Mouse (Mus musculus) neutrophil, adult 5-6 weeks (primary cell): Measurements from ENCODE around the gene Erbb3. TPM values are rescaled to one million over a fixed set of nuclear protein-coding genes. Genes with fewer than 3 reads are reported as not detected.
"Not testable (repeated sequence)": the region's sequence is repeated elsewhere in the genome, so short reads cannot be mapped to it uniquely, and the experiment has no call there.

Experiments
- ATAC-seq: fragments of 151-379, 151-347 bp; 2 replicates; pipeline ENCODE4 v1.8.0; 2017; ENCODE audit warnings: mild to moderate bottlenecking, moderate TSS enrichment; ENCODE audit not compliant: insufficient number of reproducible peaks, poor library complexity, low FRiP score, severe bottlenecking; ENCODE audit errors: extremely low read depth
- total RNA-seq: library from RNA; stranded (forward); fragments of 200-1000 nt; gene quantifications from 2 replicates; pipeline ENCODE4 v1.2.3, GENCODE M21; 2017

Gene Erbb3
- total RNA-seq, 1 experiment from 2014 or later: 1.3 TPM

DNA sequence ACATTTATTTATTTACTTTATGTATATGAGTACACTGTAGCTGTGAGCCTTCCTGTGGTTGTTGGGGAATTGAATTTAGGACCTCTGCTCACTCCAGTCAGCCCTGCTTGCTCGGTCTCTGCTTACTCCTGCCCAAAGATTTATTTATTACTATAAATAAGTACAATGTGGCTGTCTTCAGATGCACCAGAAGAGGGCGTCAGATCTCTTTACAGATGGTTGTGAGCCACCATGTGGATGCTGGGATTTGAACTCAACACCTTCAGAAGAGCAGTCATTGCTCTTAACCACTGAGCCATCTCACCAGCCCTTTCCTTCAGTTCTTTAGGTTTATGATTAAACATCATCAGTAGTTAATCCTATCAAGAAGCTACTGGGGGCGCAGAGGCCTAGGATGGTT, 25.5 kb upstream of the Erbb3 start:
- ATAC-seq: no peak

DNA sequence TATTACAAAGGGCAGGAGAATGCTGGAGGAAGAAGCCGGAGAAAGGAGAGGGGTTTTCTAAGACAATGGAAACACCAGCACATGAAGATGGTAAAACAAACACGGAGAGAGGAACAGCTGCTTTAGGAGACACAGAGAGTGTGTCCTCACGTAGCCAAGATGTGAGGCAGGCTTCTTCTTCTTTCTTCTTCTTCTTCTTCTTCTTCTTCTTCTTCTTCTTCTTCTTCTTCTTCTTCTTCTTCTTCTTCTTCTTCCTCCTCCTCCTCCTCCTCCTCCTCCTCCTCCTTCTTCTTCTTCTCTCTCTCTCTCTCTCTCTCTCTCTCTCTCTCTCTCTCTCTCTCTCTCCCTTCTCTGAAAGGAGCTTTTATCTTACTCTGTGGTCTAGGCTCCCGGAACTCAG, 24.4 kb upstream of the Erbb3 start:
- ATAC-seq: not testable (repeated sequence)

DNA sequence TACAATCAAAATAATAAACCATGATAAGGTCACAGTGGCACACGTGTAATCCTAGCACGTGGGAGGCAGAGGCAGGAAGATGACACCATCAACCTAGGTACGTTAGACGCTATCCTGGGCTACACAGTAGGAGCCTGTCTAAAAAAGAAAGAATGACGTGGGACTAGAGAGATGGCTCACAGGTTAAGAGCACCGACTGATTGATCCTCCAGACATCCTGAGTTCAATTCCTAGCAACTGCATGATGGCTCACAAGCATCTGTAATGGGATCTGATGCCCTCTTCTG, 23.6 kb upstream of the Erbb3 start:
- ATAC-seq: no peak

DNA sequence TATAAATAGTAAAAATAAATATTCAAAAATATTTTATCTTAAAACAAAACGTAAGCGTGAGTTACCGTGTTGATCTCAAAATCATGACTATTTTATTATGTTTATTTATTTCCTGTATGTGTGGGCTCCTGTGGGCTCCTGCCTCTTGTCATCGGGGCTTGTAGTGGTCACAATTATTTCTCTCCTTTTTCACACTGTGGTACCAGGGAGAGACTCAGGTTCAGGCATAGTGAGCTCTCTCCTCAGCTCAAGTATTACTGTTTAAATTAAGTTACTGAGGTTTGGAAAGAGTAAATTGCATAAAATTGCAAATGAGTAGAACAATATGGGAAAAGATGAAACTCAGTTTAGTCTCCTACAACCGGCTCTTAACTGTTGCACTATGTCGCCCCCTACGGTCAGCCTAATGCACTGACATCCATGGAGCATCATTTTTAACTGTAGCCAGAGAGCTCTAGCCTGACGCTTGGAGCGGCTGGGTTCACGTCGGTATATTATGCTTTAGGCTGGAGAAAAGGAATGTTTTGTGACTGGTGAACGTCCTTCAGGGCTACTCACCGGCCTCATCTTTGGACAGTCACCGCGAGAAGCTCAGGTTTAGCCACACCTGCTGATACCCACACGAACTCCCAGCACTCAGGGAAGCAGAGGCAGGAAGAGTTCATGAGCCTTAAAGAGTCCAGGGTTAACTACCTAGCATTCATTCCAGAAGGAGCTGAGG, 23.1 kb upstream of the Erbb3 start:
- ATAC-seq: peak; percentile 93

DNA sequence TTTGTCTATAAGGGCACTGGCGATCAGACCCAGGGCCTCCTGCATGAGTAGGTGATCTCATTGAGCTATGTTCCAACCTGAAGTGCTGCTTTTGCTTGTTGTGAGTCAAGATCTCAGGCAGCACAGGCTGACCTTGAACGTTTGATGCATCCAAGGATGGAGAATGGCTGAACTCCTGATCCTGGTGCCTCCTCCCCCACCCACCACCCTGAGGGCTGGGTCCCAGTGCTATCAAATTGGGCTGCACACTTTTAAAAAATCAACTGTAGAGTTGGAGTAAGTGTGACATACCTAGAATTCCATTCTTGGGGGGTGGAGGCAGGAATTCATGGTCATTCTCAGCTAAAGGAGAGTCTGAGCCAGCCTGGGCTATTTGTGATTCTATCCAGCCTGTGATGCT, 17.0 kb upstream of the Erbb3 start:
- ATAC-seq: no peak

DNA sequence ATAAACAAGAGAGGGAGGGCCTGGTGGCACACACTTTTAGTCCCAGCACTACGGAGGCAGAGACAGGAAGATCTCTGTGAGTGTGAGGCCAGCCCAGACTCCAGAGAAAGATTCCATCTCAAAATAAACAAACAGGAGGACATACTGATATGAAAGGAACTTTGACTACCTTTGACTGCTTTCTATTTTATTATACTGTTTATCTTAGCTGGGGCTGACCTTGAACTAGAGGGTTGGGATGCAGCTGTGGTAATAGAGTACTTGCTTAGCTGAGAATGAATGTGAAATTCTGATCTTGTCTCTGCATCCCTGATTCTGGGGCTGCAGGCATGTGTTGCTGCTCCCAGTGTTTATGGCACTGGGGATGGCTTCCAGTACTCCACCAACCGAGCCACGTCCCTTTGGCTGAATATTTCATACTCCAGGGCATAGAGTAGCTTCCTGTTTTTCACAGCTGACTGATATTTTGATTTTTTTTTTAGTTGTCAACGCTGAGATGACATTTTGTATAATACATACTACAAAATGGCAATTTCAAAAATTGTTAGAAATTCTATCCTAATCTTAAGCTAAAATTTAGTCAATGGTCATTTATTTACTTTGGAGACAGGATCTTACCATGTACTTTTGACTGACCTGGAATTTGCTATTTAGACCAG, 13.1 kb upstream of the Erbb3 start:
- ATAC-seq: peak; percentile 44; the same call in 1 of the 2 replicates

DNA sequence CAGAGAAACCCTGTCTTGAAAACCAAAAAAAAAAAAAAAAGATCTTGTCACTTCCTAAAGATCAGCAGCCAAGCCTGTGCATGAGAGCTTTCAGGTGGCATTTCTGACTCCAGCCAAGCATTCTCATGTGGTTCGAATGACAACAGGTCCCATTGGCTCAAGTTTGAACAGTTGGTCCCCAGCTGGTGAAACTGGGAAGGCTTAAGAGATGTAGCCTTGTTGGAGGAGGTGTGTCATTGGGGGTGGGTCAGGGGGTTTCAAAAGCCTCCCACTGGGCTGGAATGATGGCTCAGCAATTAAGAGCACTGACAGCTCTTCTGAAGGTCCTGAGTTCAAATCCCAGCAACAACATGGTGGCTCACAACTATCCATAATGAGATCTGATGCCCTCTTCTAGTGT, 12.0 kb upstream of the Erbb3 start:
- ATAC-seq: no peak

DNA sequence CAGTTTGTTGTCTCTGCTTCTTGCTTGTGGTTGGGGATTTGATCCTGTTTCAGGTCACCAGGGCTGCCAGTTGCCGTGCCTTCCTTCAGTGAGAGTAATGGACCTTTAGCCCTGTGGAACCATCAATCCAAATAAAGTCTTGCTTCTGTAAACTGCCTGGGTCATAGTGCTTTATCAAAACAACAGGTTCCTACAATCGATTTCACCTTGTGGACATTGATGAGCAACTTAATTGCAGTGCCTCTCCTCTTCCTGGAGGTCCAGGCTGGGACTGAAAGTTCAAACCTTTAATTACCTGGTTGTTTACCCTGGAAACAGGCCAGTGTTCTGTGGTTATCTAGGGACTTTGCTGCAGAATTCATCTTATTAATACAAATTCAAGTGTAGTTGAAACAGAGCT, 9.0 kb upstream of the Erbb3 start:
- ATAC-seq: no peak

DNA sequence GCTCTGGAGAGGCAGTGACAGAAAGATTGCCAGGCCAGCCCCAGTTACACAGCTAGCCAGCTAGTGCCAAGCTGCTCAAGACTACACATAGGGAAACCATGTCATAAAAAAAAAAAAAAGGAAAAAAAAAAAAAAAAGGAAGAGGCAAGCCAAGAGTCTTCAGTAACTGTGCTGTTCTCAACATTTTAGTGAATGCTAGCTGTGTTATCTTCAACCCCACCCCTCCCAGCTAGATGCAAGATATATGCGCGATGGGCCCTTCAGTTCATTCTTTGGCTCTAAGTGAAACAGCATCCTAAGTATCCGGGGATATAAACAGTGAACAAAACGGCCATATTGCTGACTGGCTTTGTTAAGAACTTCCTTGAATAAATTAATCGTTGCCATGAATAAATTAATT, 3.3 kb upstream of the Erbb3 start:
- ATAC-seq: no peak

DNA sequence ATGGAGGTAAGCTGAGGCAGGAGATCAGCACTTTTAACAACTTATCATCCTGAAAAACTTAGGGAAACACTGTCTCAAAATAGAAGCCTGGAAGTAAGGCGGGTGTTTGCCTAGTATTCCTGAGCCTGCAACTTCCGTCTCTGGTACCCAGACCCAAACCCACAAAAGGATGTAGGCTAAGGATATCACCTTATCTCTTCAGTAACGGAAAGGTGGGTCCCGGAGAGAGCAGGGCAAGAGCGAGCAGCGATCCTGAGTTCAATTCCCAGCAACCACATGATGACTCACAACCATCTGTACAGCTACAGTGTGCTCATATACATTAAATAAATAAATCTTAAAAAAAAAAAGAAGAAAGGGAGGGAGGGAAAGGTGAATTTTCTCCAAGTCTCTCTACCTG, 2.0 kb upstream of the Erbb3 start:
- no peak for ATAC-seq

DNA sequence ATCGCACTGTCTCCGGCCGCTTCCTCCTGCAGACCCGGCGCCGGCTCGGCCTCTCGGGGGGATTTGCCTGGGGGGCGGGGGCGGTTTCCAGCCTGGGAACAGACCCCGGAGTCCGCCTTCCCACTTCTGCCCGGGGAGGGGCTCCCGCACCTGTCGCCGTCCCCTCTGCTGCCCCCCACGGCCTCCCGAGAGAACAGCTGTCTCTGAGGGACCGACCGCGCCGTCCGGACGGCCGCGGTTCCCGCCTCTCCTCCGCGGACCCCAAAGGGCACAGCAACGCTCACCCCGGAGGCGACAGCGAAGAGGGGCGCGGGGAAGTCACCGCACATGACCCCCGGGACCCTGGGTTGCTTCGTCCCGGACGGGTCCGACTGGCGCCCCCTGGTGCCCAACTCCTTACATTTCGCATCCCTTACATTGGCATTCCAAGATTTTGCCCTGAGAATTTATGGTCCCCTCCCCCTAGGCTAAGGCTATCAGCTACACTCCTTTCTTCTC, 790 bp upstream of the Erbb3 start:
- ATAC-seq: peak; percentile 21; the same call in 1 of the 2 replicates

DNA sequence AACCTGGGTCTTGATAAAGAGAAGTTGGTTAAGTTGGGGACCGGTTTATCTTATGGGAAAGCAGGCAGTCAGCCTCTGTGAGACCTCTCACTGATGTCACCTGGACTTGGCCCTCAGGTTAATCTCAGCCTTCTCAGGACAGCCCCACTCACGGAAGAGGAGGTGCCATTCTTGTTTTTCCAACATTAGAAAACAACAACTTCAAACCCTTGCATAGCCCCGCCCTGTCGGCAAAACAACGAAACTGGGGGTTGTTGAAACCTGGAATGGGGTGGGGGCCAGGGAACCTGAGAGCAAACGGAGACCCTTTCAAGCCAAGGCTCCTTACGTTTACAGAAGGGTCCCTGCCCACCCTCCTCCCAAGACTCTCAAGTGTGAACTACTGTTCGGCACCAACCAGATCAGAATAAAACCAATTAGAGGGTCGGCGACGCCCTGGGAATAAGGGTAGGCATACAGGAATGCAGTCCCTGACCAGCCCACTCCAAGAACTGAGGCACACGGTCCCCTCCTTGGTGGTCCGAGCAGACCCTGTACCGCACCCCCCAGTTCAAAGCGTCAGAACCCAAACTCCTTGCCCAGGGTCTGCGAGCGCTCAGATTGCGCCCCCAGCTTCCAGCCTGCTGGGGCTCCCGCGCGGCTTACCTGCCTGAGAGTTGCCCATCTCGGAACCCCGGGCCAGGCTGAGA, 533 bp downstream of the Erbb3 start:
- ATAC-seq: no peak

DNA sequence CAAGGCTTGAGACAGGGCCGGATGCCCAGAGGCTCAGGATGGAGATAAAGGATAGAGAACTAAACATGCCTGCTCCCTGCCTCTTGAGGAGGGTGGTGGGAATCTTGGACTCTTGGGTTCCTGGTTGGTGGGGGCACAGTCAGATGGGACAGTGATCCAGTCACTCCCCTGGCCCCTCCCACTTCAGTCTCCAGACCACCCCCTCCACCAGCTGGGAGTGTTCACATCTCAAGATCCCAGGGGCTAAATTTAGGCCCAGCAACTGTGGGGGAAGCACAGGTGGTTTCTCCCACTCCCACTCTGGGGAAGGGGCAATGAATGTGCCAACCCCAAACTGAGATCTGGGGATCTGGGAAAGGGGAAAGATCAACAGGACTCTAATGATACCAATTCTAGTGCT, 1.3 kb downstream of the Erbb3 start:
- no peak for ATAC-seq

DNA sequence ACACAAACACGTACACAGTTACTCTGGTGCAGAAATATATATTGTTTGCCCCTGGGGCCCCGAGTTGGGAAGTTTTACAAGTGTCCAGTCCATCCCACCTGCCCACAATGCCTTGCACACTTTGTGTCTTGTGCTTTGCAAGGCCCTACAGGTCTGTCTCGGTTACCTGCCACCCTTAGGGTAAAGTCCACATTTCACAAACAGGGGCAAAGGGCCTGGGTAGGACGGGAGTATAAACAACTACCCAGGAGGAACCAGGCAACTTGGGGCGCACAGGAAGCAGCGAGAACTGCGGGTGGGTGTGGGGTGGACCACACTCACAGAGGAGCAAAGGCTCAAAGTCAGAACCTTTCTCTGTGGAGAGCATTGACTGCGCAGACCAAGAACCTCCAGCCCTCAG, 1.8 kb downstream of the Erbb3 start:
- no peak for ATAC-seq

DNA sequence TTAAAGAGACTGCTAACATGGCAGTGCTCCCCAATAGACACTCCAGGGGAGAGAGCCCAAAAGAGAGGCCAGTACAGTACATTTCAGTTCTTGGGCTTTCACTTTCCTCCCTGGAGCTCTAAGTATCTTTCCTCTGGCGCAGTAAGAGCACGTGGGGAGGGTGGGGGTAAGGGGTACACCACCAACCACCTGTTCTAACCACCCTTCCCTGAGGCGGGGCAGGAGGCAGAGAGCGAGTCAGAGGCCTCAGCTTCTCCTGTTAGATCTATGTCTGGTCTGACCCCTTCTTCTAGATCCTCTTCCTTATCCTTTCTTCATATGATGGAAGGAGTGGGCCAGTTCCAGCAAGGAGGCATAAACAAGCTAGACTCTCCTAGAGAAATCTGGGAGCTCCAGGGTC, 2.3 kb downstream of the Erbb3 start:
- ATAC-seq: no peak

DNA sequence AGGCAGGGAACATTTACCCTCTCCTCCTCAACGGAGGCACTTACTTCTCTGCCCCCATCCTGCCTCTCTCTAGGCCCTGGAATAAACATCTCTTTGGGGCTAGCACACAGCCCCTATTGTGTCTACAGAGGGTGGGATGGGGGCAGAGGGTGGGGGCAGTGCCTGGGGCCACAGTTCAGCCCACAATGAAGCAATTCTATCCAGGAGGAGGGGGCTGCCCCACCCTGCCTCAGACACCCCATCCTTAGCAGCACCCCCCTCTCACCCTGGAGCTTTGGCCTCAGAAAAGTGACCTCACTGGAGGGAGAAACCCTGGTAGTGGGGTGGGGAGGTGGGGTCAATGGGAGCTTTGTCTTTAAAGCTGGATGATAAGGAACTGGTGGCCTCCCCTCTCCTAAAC, 2.9 kb downstream of the Erbb3 start:
- no peak for ATAC-seq

DNA sequence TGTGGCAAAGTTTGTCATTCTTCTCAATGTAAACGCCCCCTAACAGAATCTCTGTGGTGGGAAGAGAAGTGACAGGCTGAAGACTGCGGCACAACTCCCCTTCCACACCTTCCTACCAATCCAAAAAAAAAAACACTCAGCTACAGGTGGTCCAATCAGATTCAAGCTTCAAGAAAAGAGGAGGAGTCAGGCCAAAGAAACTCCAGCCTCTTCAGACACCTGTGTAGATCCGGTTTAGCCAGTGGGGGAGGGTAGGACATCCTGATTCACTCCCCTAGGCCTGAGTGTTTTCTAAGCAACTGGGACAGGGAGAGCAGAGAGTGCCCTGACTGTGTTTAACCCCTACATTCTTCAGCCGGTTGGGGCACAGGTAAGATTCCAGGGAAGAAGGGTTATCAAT, 5.1 kb downstream of the Erbb3 start:
- ATAC-seq: no peak

DNA sequence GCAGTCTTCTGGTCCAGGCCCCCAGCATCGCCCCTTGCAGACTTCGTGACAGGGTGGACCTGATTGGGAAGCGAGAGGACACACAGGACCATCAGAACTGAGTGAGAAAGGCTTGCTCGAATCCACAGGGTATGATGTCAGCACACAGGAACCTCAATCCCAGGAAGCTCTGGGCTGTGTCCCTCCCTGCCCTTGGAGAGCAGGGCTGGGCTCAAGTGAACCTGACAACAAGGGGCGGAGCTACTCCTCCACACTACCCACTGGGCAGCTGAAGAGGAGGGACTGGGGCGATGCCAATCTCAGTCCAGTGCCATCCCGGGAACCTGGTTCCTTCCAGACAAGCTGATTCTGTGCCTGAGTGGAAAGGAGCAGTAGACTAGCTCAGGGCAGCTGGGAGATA, 5.8 kb downstream of the Erbb3 start:
- no peak for ATAC-seq

DNA sequence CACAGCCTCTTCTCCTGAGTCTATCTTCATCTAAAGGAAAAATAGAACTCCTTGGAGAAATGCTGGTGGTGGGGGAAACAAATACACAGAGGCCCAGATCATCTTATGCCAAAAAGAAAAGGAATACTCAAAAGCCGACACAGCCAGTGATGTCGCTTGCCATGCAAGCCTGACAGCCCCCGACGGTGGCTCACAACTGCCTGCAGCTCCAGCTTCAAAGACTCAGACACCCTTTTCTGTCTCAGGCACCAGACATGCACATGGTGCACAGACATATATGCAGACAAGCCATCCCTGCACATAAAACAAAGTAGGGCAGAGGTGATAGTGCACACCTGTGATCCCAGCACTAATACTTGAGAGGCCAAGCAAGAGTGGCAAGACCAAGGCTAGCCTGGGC, 9.7 kb downstream of the Erbb3 start:
- ATAC-seq: no peak

DNA sequence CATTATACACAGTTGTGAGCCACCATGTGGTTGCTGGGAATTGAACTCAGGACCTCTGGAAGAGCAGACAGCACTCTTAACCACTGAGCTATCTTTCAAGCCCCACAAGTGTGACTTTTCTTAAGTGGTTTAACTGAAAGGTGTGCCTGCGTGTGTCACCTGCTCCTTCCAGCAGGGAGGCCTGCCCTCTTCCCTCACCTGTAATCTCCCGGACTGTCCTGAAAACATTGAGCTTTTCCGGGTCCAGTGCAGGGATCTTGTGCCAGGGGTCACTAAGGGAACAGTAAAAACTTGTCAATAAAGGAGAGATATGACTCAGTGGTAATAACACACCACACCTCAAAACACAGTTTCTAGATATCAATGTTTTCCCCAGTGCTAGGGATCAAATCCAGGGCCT, 10.2 kb downstream of the Erbb3 start:
- ATAC-seq: no peak
